Mouse (Mus musculus) kidney, adult 11 months (tissue): ENCODE measurements around the gene Themis.

Experiments used
- DNase-seq: peaks from one replicate; pipeline ENCODE4 v3.0.0; 2022

Themis gene

DNA sequence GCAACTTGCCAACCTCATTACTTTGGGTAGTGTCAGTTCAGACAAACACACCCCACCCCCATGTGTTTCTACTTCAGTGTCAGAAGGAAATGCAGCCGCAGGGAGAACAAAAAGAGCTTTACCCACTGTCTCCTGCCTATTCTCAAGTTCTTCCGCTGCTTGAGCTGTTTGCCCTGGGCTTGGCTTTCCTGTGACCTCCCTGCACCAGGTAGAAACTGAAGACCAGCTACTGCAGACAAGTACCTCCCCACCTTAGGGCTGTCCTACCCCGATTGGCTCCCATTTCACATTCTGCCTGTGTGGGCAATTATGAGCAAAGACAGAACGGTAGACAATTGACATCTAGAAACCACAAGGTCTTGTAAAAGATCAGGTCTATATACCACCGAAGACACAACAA lies at the start of gene Themis:
Gene Themis (plus strand): TSS at position 100 of the 400 bp plus-strand sequence.
- no peak for DNase-seq

- no peak for DNase-seq
Measured at GRCm38 (mm10) chr10:28619415-28619814, 48.7 kb upstream of the Themis start.

- DNase-seq: no peak
Measured at GRCm38 (mm10) chr10:28636096-28636495, 32.1 kb upstream of the Themis start.

DNA sequence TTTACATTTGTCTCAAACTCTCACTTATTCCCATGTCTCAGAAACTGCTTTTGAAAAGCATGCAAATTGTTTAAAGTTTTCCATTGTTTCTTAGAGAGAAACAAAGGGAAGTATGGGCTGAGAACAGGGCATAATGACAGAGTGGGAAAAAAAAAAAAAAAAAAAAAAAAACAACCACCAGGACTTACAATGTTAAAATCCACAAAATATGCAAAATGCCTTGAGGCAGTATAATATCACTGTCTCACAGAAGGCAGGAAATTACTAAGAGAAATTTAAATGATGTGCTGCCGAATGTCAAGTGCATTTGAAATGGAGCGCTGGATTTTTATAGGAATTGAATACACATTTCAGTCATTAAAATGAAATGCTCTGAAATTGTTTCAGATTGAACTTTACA lies 26.3 kb upstream of the Themis start:
- no peak for DNase-seq

DNA sequence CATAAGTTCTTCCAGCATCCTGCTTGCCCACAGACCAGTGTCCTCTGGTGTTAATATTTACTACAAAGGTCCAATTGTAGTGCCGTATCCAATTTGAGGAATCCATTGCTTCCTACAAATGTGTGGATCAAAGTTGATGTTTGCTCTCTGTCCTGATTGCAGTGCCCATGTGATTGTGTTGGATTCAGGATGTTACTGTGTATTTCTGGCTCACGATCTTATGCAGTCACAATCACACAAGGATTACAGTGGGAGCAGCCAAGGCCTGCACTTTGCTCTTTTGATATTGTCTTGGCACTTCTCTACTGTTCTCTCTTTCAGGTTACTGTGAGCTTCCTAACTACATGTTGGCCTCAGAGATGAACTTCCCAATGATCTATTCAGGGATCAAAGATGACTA lies 20.3 kb upstream of the Themis start:
- DNase-seq: no peak

- no peak for DNase-seq
Measured at GRCm38 (mm10) chr10:28649109-28649899, 18.9 kb upstream of the Themis start.

DNA sequence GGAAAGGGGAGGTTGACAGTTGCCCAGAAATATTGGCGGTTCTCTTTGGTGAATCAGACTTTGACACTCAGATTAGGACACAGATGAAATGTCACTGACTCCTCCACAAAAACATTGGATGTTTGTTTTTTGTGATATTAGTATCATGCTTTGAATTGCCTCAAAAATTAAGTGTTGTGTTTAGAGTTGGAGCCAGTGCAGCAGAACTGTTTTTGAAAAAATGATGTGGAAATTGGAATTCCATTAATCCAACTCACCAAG lies 18.3 kb upstream of the Themis start:
- DNase-seq: no peak

DNA sequence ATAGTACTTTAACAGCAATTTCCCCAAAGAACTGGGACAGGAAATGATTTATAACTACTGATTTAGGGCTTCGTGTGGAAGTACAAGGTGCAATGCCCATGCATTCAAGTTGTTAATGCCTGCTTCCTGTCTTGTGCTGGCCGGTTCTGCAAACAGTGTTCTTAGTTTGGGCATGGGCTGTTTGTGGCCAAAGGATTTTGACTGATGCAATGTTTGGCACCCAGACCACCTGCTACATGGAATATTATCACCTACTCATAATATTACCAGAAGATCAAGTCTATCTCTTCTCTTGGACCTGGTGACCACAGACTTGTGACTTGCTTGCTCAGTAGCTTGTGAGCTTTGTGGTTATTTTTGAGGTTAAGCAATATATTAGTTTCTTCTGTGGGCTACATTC lies 16.2 kb upstream of the Themis start:
- DNase-seq: no peak

- no peak for DNase-seq
Measured at GRCm38 (mm10) chr10:28654733-28655132, 13.4 kb upstream of the Themis start.

- DNase-seq: no peak
Measured at GRCm38 (mm10) chr10:28665141-28665540, 3.0 kb upstream of the Themis start.

GRCm38 (mm10) chr10:28673931-28674330 lies 5.8 kb downstream of the Themis start:
- DNase-seq: no peak

- no peak for DNase-seq
Measured at GRCm38 (mm10) chr10:28675337-28675736, 7.2 kb downstream of the Themis start.

- no peak for DNase-seq
Measured at GRCm38 (mm10) chr10:28694981-28695380, 26.8 kb downstream of the Themis start.

- no peak for DNase-seq
Measured at GRCm38 (mm10) chr10:28696032-28696431, 27.9 kb downstream of the Themis start.

DNA sequence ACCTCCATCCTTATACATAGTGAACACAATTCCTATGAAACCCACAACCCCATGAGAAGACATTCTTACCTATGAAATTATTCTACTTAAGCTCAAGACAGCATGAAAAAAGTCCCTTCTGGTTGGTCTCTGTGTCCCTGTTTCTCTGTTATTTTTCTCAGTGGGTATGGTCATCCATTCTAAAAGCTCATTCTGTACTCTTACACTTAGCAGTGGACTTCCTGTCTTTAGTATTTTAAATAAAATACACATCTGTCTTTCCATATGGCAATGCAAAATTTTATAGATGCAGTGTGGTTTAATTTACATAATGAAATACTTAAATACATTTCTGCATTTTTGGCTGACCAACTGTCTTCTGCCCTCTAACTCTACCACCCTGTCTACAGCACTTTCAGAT lies 30.0 kb downstream of the Themis start:
- DNase-seq: no peak

DNA sequence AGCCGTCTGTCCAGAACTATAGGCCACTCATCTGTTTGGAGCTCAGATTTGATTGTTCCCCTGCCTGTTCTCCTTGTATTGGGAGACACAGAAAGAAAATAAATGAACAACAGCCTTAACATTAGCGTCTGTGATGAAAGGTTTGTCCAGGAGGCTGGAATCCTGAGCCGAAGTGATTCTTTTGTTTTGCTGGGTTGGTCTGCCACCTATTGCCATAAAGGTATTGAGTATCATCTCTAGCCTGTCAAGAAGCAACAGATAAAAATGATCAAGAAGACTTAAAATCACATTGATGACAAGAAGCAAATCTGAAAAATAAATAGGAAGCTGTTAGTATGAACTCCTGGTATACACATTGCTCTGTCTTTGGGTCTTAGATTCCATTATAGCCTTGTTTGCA lies 53.7 kb downstream of the Themis start:
- DNase-seq: no peak

GRCm38 (mm10) chr10:28723266-28723665 lies 55.1 kb downstream of the Themis start:
- DNase-seq: no peak

DNA sequence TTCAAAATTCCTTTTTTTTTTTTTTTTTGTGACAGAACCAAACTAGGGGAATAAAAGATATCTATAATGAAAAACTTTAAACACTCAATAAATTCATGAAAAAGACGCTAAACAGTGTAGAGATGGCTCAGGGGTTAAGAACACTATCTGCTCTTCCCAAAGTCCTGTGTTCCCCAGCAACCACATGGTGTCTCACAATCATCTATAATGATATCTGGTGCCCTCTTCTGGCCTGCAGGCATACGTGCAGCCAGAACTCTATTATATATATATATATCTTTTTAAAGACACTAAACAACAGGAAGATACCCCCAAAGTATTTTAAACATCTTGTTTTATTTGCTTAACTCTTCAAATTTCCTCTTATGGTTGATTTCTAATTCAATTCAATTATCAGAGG lies 62.0 kb downstream of the Themis start:
- DNase-seq: no peak

- DNase-seq: no peak
Measured at GRCm38 (mm10) chr10:28737953-28738352, 69.8 kb downstream of the Themis start.

GRCm38 (mm10) chr10:28746426-28746825 lies 78.3 kb downstream of the Themis start:
- no peak for DNase-seq

DNA sequence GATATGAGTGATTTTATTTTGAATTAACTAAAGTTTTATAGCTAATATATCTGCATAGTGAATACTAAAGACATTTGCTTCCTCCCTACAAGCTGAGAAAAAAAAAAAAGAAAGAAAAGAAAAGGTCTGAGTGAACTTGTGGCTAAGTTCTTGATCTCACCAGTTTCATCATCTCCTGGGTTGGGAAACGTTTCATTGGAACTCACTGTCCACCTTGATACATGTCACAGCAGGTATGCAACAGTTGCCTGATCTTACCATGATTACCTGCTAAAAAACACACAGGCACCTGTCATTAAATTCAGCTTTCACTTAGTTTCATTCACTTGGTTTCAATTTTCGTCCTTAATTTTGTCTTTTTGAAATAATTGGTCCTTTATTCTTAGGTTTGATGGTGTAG lies 85.2 kb downstream of the Themis start:
- no peak for DNase-seq

GRCm38 (mm10) chr10:28754927-28755326 lies 86.8 kb downstream of the Themis start:
- no peak for DNase-seq

DNA sequence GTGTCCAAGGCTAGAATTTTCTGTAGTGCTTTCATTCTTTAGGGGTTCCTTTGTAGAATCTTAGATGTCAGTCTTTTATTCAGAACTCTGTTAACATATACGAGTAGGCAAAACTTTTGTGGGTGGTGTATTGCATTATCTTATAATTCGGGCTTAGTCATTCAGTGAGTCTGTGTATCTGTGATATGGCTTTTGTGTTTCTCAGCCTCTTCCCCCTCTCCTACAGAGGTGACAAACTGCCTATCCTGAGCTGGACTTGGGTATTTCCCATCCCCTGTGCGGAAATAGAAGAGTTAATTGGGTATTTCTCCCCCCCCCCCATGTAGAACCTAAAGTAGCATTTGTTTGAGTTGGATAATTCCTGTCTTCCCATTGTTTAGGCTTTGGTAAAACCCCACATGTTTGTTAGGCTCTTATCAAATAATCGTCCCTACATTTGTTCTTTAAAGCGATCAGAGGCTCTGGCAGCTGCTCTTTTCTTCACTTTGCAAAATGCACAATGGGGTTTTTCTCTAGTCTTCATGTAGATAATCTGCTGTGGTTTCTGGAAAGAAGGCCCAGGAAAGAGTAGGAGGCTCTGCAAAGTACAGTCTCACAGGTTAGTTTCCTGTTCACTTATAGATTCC lies 108.7 kb downstream of the Themis start:
- DNase-seq: no peak

DNA sequence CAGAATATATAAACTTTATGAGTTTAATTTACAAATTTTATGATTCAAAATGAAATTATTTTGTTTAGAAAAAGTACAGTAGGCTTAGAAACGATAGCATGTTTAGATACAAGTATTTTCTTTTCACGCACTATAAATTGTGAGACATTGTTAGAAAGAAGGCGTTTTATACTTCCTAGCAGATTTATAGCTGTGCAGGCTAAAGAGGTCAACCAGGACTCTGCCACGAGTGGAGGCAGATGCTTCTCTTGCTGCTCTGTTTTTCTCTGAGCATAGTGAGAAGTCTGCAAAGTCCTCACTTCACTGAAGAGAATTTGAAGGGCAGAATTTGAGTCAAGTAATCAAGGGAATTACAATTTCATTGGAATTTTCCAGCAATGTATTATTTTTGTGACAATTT lies 131.3 kb downstream of the Themis start:
- no peak for DNase-seq

DNA sequence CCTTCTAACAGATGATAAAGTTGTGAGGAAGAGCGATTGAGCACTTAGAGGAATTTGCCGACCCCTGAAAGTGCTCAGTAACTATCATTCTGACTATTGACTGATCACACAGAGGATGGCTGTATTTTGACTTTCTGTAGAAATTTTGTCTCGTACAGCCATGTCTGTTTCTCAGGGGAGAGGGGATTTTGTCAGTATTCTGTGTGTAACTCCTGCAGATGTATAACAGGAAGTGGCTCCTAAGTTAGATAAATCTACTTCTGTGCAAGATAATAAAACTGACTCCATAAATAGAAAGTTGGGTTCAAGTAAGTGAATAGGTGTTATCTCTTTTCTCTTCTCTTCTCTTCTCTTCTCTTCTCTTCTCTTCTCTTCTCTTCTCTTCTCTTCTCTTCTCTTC lies 137.0 kb downstream of the Themis start:
- DNase-seq: no peak
